Mouse (Mus musculus) bone marrow, adult 2 months (tissue): Measurements from ENCODE around the gene Naa35.

Experiments
- CTCF ChIP-seq: fragments of 200-500 bp; IDR thresholded peaks from 2 replicates; pipeline ENCODE4 v1.5.1; 2011; ENCODE audit warnings: low read length, control low read depth; ENCODE audit not compliant: control insufficient read depth, insufficient read depth
- POLR2A ChIP-seq: fragments of 200-500 bp; IDR thresholded peaks from 2 replicates; pipeline ENCODE4 v1.6.1; 2011; ENCODE audit warnings: low read depth, mild to moderate bottlenecking, control low read depth, low read length, borderline replicate concordance; ENCODE audit not compliant: control insufficient read depth

GRCm38 (mm10) chr13:59660371-59660770, 75.3 kb downstream of the Naa35 start:
- TF ChIP-seq CTCF: no peak
- no peak for TF ChIP-seq POLR2A
